Mouse (Mus musculus) midbrain, embryonic 11.5 days (tissue): ENCODE data around the gene Mcoln2. TPM values are rescaled to one million over a fixed set of nuclear protein-coding genes. Genes with fewer than 3 reads are reported as not detected.
"Not testable (repeated sequence)": the region's sequence is repeated elsewhere in the genome, so short reads cannot be mapped to it uniquely, and the experiment has no call there.

Source experiments
- ATAC-seq: fragments of 200-750 bp; cut with Nextera tagmentation; 2 replicates; pipeline ENCODE4 v1.8.0; 2017; ENCODE audit warnings: moderate TSS enrichment, moderate library complexity; ENCODE audit not compliant: low FRiP score
- DNase-seq: peaks from one replicate; pipeline ENCODE4 v3.0.0; 2015; ENCODE audit warnings: low spot score; ENCODE audit errors: missing footprints
- H3K27ac ChIP-seq: fragments of 300-500 bp; sonication (generic); 2 replicates; pipeline ENCODE4 v1.5.1; 2014; ENCODE audit warnings: low read depth, low read length
- H3K27me3 ChIP-seq: fragments of 300-500 bp; sonication (generic); 2 replicates; pipeline ENCODE4 v1.6.1; 2014; ENCODE audit warnings: mild to moderate bottlenecking, low read length, moderate library complexity, mixed read lengths; ENCODE audit not compliant: control insufficient read depth, insufficient read depth
- H3K36me3 ChIP-seq: fragments of 300-500 bp; sonication (generic); 2 replicates; pipeline ENCODE4 v1.6.1; 2014; ENCODE audit warnings: mild to moderate bottlenecking, low read length, moderate library complexity, mixed read lengths; ENCODE audit not compliant: control insufficient read depth, insufficient read depth
- H3K4me1 ChIP-seq: fragments of 300-500 bp; sonication (generic); 2 replicates; pipeline ENCODE4 v1.6.1; 2014; ENCODE audit warnings: low read length; ENCODE audit not compliant: control insufficient read depth, insufficient read depth
- H3K4me2 ChIP-seq: fragments of 300-500 bp; sonication (generic); 2 replicates; pipeline ENCODE4 v1.6.1; 2014; ENCODE audit warnings: mild to moderate bottlenecking, moderate library complexity
- H3K4me3 ChIP-seq: fragments of 300-500 bp; sonication (generic); 2 replicates; pipeline ENCODE4 v1.5.1; 2014; ENCODE audit warnings: low read depth, low read length
- H3K9ac ChIP-seq: fragments of 300-500 bp; sonication (generic); 2 replicates; pipeline ENCODE4 v1.6.1; 2014; ENCODE audit warnings: low read length
- H3K9me3 ChIP-seq: fragments of 300-500 bp; sonication (generic); 2 replicates; pipeline ENCODE4 v1.6.1; 2016; ENCODE audit warnings: low read length; ENCODE audit not compliant: control insufficient read depth
- WGBS: fragments of 180-500 bp; shearing (Covaris S2); extraction: QIAGEN DNeasy Blood & Tissue Kit; methylation state at CpG from one replicate; pipeline ENCODE4 v1.1.7; 2014; 5-methylcytosine and 5-hydroxymethylcytosine counted together
- polyA plus RNA-seq: library from polyadenylated mRNA; unstranded; fragments of >200 nt; fragmentation: Nextera tagmentation; extraction: Ambion mirVana; gene quantifications from 2 replicates; pipeline ENCODE4 v1.2.1, GENCODE M21; 2014

The Mcoln2 gene
- polyA plus RNA-seq, 1 experiment from 2014 or later, result 0.46 TPM

- DNase-seq (no peak), ATAC-seq (no peak)
- Histone ChIP-seq H3K4me3 (no peak overlapping the region), H3K27me3 (no peaks in the 10 kb centered on the region), H3K36me3 (no peaks in the 10 kb centered on the region), H3K27ac (no peak overlapping the region), H3K4me2 (no peak overlapping the region), H3K4me1 (no peaks in the 10 kb centered on the region), H3K9me3 (no peaks in the 10 kb centered on the region), H3K9ac (no peak overlapping the region)
- 72% methylated on average over 2 of the region's 2 CpGs for WGBS
These were observed 57.0 kb downstream of the Mcoln2 start for GRCm38 (mm10) chr3:146206635-146207034.

- H3K4me1 ChIP-seq, result no peaks in the 10 kb centered on the region
- no peak overlapping the region for H3K9ac ChIP-seq
- no peak overlapping the region for H3K4me3 ChIP-seq
- DNase-seq (no peak), ATAC-seq (no peak)
- no peak overlapping the region for H3K27ac ChIP-seq
- H3K27me3 ChIP-seq, result no peaks in the 10 kb centered on the region
- H3K4me2 ChIP-seq, result no peak overlapping the region
- H3K9me3 ChIP-seq, result no peaks in the 10 kb centered on the region
- H3K36me3 ChIP-seq, result no peaks in the 10 kb centered on the region
- 80% methylated on average over 2 of the region's 2 CpGs for WGBS
These were observed 57.8 kb downstream of the Mcoln2 start for GRCm38 (mm10) chr3:146207440-146207839.

- not testable (repeated sequence) for H3K4me2 ChIP-seq, H3K4me3 ChIP-seq, H3K27ac ChIP-seq, H3K9me3 ChIP-seq, H3K36me3 ChIP-seq, H3K9ac ChIP-seq, H3K4me1 ChIP-seq, ATAC-seq, DNase-seq, H3K27me3 ChIP-seq
- 94% methylated on average over 8 of the region's 8 CpGs for WGBS
These were observed 60.1 kb downstream of the Mcoln2 start for GRCm38 (mm10) chr3:146209759-146210158.

GRCm38 (mm10) chr3:146211141-146211747, 61.6 kb downstream of the Mcoln2 start:
- Histone ChIP-seq H3K27me3 (no peaks in the 10 kb centered on the region), H3K4me2 (no peak overlapping the region), H3K9ac (no peak overlapping the region), H3K9me3 (no peaks in the 10 kb centered on the region), H3K27ac (no peak overlapping the region), H3K4me3 (no peak overlapping the region), H3K4me1 (no peaks in the 10 kb centered on the region), H3K36me3 (no peaks in the 10 kb centered on the region)
- 85% methylated on average over 4 of the region's 4 CpGs for WGBS
- no peak for DNase-seq
- ATAC-seq, result no peak

GRCm38 (mm10) chr3:146211964-146212363, 62.3 kb downstream of the Mcoln2 start:
- 84% methylated on average over 2 of the region's 2 CpGs for WGBS
- DNase-seq, result no peak

GRCm38 (mm10) chr3:146213336-146213735, 63.7 kb downstream of the Mcoln2 start:
- DNase-seq (no peak), ATAC-seq (no peak)
- 85% methylated on average over 5 of the region's 5 CpGs for WGBS

More at GRCm38 (mm10) chr3:146211964-146212363, 62.3 kb downstream of the Mcoln2 start:
- Histone ChIP-seq H3K9me3 (no peaks in the 10 kb centered on the region), H3K4me1 (no peaks in the 10 kb centered on the region), H3K4me3 (no peak overlapping the region), H3K27ac (no peak overlapping the region), H3K4me2 (no peak overlapping the region), H3K36me3 (no peaks in the 10 kb centered on the region), H3K9ac (no peak overlapping the region), H3K27me3 (no peaks in the 10 kb centered on the region)
- no peak for ATAC-seq

GRCm38 (mm10) chr3:146216561-146216960, 66.9 kb downstream of the Mcoln2 start:
- Histone ChIP-seq H3K27ac (no peak overlapping the region), H3K4me2 (no peak overlapping the region), H3K4me1 (no peaks in the 10 kb centered on the region), H3K9me3 (no peaks in the 10 kb centered on the region), H3K4me3 (no peak overlapping the region), H3K9ac (no peak overlapping the region), H3K36me3 (no peaks in the 10 kb centered on the region), H3K27me3 (peaks cover 12% of the 10 kb centered on the region)
- WGBS, result 92% methylated on average over 3 of the region's 3 CpGs
- DNase-seq (no peak), ATAC-seq (no peak)

More at GRCm38 (mm10) chr3:146213336-146213735, 63.7 kb downstream of the Mcoln2 start:
- Histone ChIP-seq H3K9me3 (no peaks in the 10 kb centered on the region), H3K27ac (no peak overlapping the region), H3K27me3 (no peaks in the 10 kb centered on the region), H3K4me3 (no peak overlapping the region), H3K4me1 (no peaks in the 10 kb centered on the region), H3K9ac (no peak overlapping the region), H3K36me3 (no peaks in the 10 kb centered on the region), H3K4me2 (no peak overlapping the region)

GRCm38 (mm10) chr3:146220776-146221486, 71.3 kb downstream of the Mcoln2 start, which contains the start of gene Lpar3:
Gene Lpar3 (plus strand): TSS chr3:146220963.
- Histone ChIP-seq H3K9me3 (no peaks in the 10 kb centered on the region), H3K27me3 (peaks cover 20% of the 10 kb centered on the region), H3K27ac (no peak within 1 kb of the TSS), H3K4me2 (peak within 1 kb of the TSS; percentile 87), H3K4me3 (peak within 1 kb of the TSS; percentile 44), H3K36me3 (no peaks in the 10 kb centered on the region), H3K9ac (peak within 1 kb of the TSS; percentile 45), H3K4me1 (no peaks in the 10 kb centered on the region)
- DNase-seq, result peak; percentile 97
- WGBS, result under 1% methylated on average over 65 of the region's 73 CpGs
- ATAC-seq, result peak; percentile 90

GRCm38 (mm10) chr3:146224271-146224670, 74.6 kb downstream of the Mcoln2 start:
- Histone ChIP-seq H3K4me3 (no peak overlapping the region), H3K9ac (no peak overlapping the region), H3K27ac (no peak overlapping the region), H3K4me1 (peaks cover 2% of the 10 kb centered on the region; the same call in 1 of the 2 replicates), H3K27me3 (peaks cover 20% of the 10 kb centered on the region), H3K4me2 (no peak overlapping the region), H3K36me3 (no peaks in the 10 kb centered on the region), H3K9me3 (no peaks in the 10 kb centered on the region)
- WGBS, result 68% methylated on average over 4 of the region's 4 CpGs
- ATAC-seq (no peak), DNase-seq (no peak)
